Mouse (Mus musculus): Measurements from ENCODE around the gene Nrros.

GRCm38 (mm10) chr16:32163392-32163791 is 2.0 kb downstream of the Nrros start:
- no peak for TF ChIP-seq E2F4 (IDR thresholded peaks at IDR 0.05; ENCODE audit: borderline replicate concordance, low read depth, low read length)
- no peak for TF ChIP-seq CTCF (IDR thresholded peaks at IDR 0.05 in 2 of 3, conservative IDR thresholded peaks at IDR 0.05 in 1 of 3; ENCODE audit: control insufficient read depth in 1 of 3, insufficient read depth in 1 of 3, low read depth in 2 of 3, low read length in 3 of 3, poor library complexity in 1 of 3, severe bottlenecking in 1 of 3)
- no peak for TF ChIP-seq EP300 (IDR thresholded peaks at IDR 0.05; ENCODE audit: low read depth in 1 of 2, low read length in 2 of 2)
- no peak for TF ChIP-seq POLR2A (IDR thresholded peaks at IDR 0.05; ENCODE audit: control insufficient read depth in 1 of 2, insufficient read depth in 1 of 2, low read depth in 1 of 2, low read length in 2 of 2, poor library complexity in 1 of 2)
- TF ChIP-seq ZNF384 (IDR thresholded peaks at IDR 0.05; ENCODE audit: low read depth, low read length), result no peak
